9 mouse cellular contexts compared by ENCODE assay signal in the genomic region with DNA sequence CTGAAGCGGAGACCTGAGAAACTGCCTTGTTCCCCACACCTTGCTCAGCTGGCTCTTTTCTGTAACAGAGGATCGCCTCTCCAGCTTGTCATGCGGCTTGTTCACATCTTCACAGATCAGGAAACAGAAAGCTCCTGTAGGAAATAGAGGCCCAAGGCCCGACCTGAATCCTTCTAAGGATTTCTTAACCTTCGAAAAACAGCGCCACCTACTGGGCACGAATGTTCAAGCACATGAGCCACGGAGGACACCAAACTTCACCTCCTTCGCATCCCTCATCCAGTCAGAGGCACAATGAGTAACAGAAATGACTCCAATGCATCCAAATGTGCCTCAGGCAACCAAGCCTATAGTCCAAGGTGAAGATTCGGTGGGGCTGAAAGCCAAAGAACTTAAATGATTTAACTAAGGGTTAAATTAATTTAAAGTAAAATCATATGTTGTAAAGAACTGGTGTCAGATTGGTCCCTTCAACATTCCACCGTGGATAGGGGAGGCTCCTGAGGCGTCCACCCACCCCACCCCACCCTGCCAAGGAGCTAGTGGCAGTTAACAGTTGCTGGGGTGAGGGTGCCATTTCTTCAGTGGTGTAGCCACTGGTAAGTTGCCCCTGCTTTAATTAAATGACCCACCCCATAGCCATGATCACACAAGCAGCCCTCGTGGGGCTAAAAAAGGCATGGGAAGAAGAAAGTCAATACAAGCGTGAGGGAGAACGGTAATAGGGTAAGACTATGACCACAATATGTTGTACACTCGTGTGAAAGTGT. TPM values are rescaled to one million over a fixed set of nuclear protein-coding genes. Genes with fewer than 3 reads are reported as not detected.
A peak's percentile ranks its signal among the peaks of the same experiment; 100 is the strongest.
DNase-seq lines count a peak whose midpoint lies in the region; ATAC-seq lines count a peak whose summit lies in the region.
"Had no signal": no experiment of that assay in that cellular context is flagged by ENCODE, and none has a peak within 500 bp of the region (broad histone marks: within the 10 kb centered on the region; RNA-seq: fewer than 3 reads in every experiment).

No protein-coding gene starts in this region.

- no peak overlapping the region for H3K4me2 ChIP-seq in forebrain, embryonic 13.5 days
- H3K4me2 ChIP-seq in forebrain, embryonic 14.5 days (ENCODE audit: low read length): no peak overlapping the region
- peak overlapping the region; percentile 38 for H3K4me2 ChIP-seq in stomach, embryonic 16.5 days (ENCODE audit: low read depth, low read length)

- no peak overlapping the region for H3K27ac ChIP-seq in forebrain, embryonic 10.5 days
- H3K27ac ChIP-seq in forebrain, embryonic 13.5 days: no peak overlapping the region
- H3K27ac ChIP-seq in forebrain, embryonic 14.5 days (ENCODE audit: low read depth, low read length): no peak overlapping the region
- H3K27ac ChIP-seq in stomach, embryonic 16.5 days (ENCODE audit: low read length): peak overlapping the region; percentile 81

- no peak overlapping the region for H3K4me3 ChIP-seq in forebrain, embryonic 10.5 days
- H3K4me3 ChIP-seq in forebrain, embryonic 13.5 days: no peak overlapping the region
- no peak overlapping the region for H3K4me3 ChIP-seq in forebrain, embryonic 14.5 days (ENCODE audit: low read depth, low read length)
- H3K4me3 ChIP-seq in stomach, embryonic 16.5 days (replicated peaks; ENCODE audit: low read length): peak overlapping the region; percentile 26
- H3K4me3 ChIP-seq: myocyte had no signal

- 44% methylated on average over 16 of the region's 16 CpGs for WGBS in forebrain, embryonic 10.5 days
- WGBS in forebrain, embryonic 13.5 days: 41% methylated on average over 16 of the region's 16 CpGs
- WGBS in forebrain, embryonic 14.5 days: 42% methylated on average over 16 of the region's 16 CpGs
- 34% methylated on average over 16 of the region's 16 CpGs for WGBS in stomach, embryonic 16.5 days

- H3K36me3 ChIP-seq in forebrain, embryonic 10.5 days (replicated peaks): no peaks in the 10 kb centered on the region
- H3K36me3 ChIP-seq in forebrain, embryonic 13.5 days (ENCODE audit: poor library complexity, severe bottlenecking): no peaks in the 10 kb centered on the region
- no peaks in the 10 kb centered on the region for H3K36me3 ChIP-seq in forebrain, embryonic 14.5 days (ENCODE audit: control insufficient read depth, insufficient read depth, low read length)
- no peaks in the 10 kb centered on the region for H3K36me3 ChIP-seq in stomach, embryonic 16.5 days (ENCODE audit: control insufficient read depth, insufficient read depth, low read length)

- H3K9ac ChIP-seq in forebrain, embryonic 13.5 days: no peak overlapping the region
- no peak overlapping the region for H3K9ac ChIP-seq in forebrain, embryonic 14.5 days (ENCODE audit: low read length)
- no peak overlapping the region for H3K9ac ChIP-seq in stomach, embryonic 16.5 days (ENCODE audit: low read length)

- H3K27me3 ChIP-seq in forebrain, embryonic 10.5 days (ENCODE audit: poor library complexity, severe bottlenecking): no peaks in the 10 kb centered on the region
- H3K27me3 ChIP-seq in forebrain, embryonic 13.5 days: no peaks in the 10 kb centered on the region
- H3K27me3 ChIP-seq in forebrain, embryonic 14.5 days (replicated peaks; ENCODE audit: control insufficient read depth, insufficient read depth, low read length): no peaks in the 10 kb centered on the region
- H3K27me3 ChIP-seq in stomach, embryonic 16.5 days (ENCODE audit: control insufficient read depth, insufficient read depth, low read length): no peaks in the 10 kb centered on the region

- intact Hi-C loops in left cerebral cortex, postnatal 10 days (cut with DNase I): no loop called here

- peak; percentile 73 for DNase-seq in forebrain, embryonic 10.5 days (ENCODE audit: extremely low spot score, low spot score)
- DNase-seq in forebrain, embryonic 14.5 days (ENCODE audit: low spot score): peak; percentile 78
- DNase-seq in left cerebral cortex, postnatal 10 days (ENCODE audit: extremely low spot score in 1 of 2, low spot score in 2 of 2): peak; percentile 45 to 78
- peak; percentile 85 for DNase-seq in mesoderm, embryonic 11.5 days (ENCODE audit: low read depth, low spot score)

- no peak for ATAC-seq in forebrain, embryonic 13.5 days
- peak; percentile 46 for ATAC-seq in activated CD4-positive, CD25-positive, alpha-beta regulatory T cell, adult 4 months
- ATAC-seq in forebrain, embryonic 14.5 days: no peak
- ATAC-seq in inflammation-experienced regulatory T-cells, adult 6 months: peak; percentile 61
- peak; percentile 39; the same call in 1 of the 2 replicates for ATAC-seq in stomach, embryonic 16.5 days (ENCODE audit: insufficient read depth, low FRiP score)

- no peaks in the 10 kb centered on the region for H3K4me1 ChIP-seq in forebrain, embryonic 10.5 days
- no peaks in the 10 kb centered on the region for H3K4me1 ChIP-seq in forebrain, embryonic 13.5 days
- H3K4me1 ChIP-seq in forebrain, embryonic 14.5 days (ENCODE audit: control insufficient read depth, insufficient read depth, low read length): no peaks in the 10 kb centered on the region
- H3K4me1 ChIP-seq in stomach, embryonic 16.5 days (ENCODE audit: control insufficient read depth, insufficient read depth, low read length): peaks cover 4% of the 10 kb centered on the region; the same call in 1 of the 2 replicates

- H3K9me3 ChIP-seq in forebrain, embryonic 10.5 days: no peaks in the 10 kb centered on the region
- H3K9me3 ChIP-seq in forebrain, embryonic 13.5 days (replicated peaks): no peaks in the 10 kb centered on the region
- H3K9me3 ChIP-seq in forebrain, embryonic 14.5 days (replicated peaks; ENCODE audit: control insufficient read depth, low read length): no peaks in the 10 kb centered on the region
- H3K9me3 ChIP-seq in stomach, embryonic 16.5 days (replicated peaks; ENCODE audit: control insufficient read depth, low read length): no peaks in the 10 kb centered on the region

RNA-seq across cellular contexts. Expression of gene Bcl2l14, which starts 7.0 kb away (rescaled TPM):
- 0.17 and 0.22 TPM in 2 replicates for polyA plus RNA-seq in forebrain, embryonic 10.5 days (2016; fragmentation: Nextera tagmentation; extraction: Ambion mirVana)
- polyA plus RNA-seq in forebrain, embryonic 13.5 days (2015; fragmentation: Nextera tagmentation; extraction: Ambion mirVana): not detected in 2 replicates
- polyA plus RNA-seq in activated CD4-positive, CD25-positive, alpha-beta regulatory T cell, adult 4 months (2017; shearing (Covaris generic)): under 1 TPM; 0.48 to 0.81 TPM
- polyA plus RNA-seq in forebrain, embryonic 14.5 days (2014; fragmentation: Nextera tagmentation; extraction: Ambion mirVana): not detected in 2 replicates
- polyA plus RNA-seq in inflammation-experienced regulatory T-cells, adult 6 months (2017; shearing (Covaris generic)): 1 to 10 TPM in 2 of 3 experiments, under 1 TPM in 1; 0.79 to 2.6 (median 1.1) TPM
- not detected for total RNA-seq in left cerebral cortex, postnatal 10 days (2021)
- 15.6 and 20.4 TPM in 2 replicates for polyA plus RNA-seq in stomach, embryonic 16.5 days (2015; fragmentation: Nextera tagmentation; extraction: Ambion mirVana)

Comparison
In these comparisons a context has a peak if more than half of its experiments do, and no peak if none do; other contexts are left out.
1. ATAC-seq: peak in activated CD4-positive, CD25-positive, alpha-beta regulatory T cell, adult 4 months (single experiment), inflammation-experienced regulatory T-cells, adult 6 months (single experiment) and stomach, embryonic 16.5 days (single experiment); none in forebrain, embryonic 13.5 days (single experiment) and forebrain, embryonic 14.5 days (single experiment).
2. Peak in every context shown above with its lines, with median percentiles within 50 percentile points of each other: DNase-seq.